Mouse (Mus musculus) splenic B cell, adult 2 months (primary cell): ENCODE measurements around the gene Nol9.
"Not testable (repeated sequence)": the region's sequence is repeated elsewhere in the genome, so short reads cannot be mapped to it uniquely, and the experiment has no call there.

Experiments
- DNase-seq: peaks from one replicate; pipeline ENCODE4 v3.0.0-alpha.2; 2011; ENCODE audit warnings: low read depth, low spot score
- H3K27me3 ChIP-seq: 2 replicates; pipeline ENCODE4 v1.6.1; 2012; ENCODE audit warnings: mild to moderate bottlenecking, low read length, moderate library complexity, mixed read lengths; ENCODE audit not compliant: control insufficient read depth, poor library complexity, insufficient read depth, severe bottlenecking
- H3K36me3 ChIP-seq: 2 replicates; pipeline ENCODE4 v1.6.1; 2012; ENCODE audit warnings: mild to moderate bottlenecking, low read length, moderate library complexity, mixed read lengths; ENCODE audit not compliant: control insufficient read depth, poor library complexity, insufficient read depth, severe bottlenecking

Nol9 gene

GRCm38 (mm10) chr4:152024525-152024924 lies 14.6 kb upstream of the Nol9 start:
- DNase-seq: no peak
- Histone ChIP-seq H3K36me3 (no peaks in the 10 kb centered on the region; the same call in 1 of the 2 replicates), H3K27me3 (no peaks in the 10 kb centered on the region)

- Histone ChIP-seq H3K27me3 (no peaks in the 10 kb centered on the region), H3K36me3 (no peaks in the 10 kb centered on the region; the same call in 1 of the 2 replicates)
- DNase-seq: no peak
These were observed 12.2 kb upstream of the Nol9 start for GRCm38 (mm10) chr4:152026751-152027508.

GRCm38 (mm10) chr4:152027524-152027923 lies 11.6 kb upstream of the Nol9 start, which contains the start of gene Zbtb48:
Gene Zbtb48, minus strand, starts transcription at chr4:152027671.
- no peaks in the 10 kb centered on the region; the same call in 1 of the 2 replicates for H3K36me3 ChIP-seq
- H3K27me3 ChIP-seq: no peaks in the 10 kb centered on the region
- DNase-seq: peak; percentile 95

GRCm38 (mm10) chr4:152028456-152028855 lies 10.7 kb upstream of the Nol9 start:
- no peak for DNase-seq
- H3K36me3 ChIP-seq: no peaks in the 10 kb centered on the region
- H3K27me3 ChIP-seq: no peaks in the 10 kb centered on the region

GRCm38 (mm10) chr4:152029087-152029486 lies 10.0 kb upstream of the Nol9 start:
- DNase-seq: peak; percentile 54
- Histone ChIP-seq H3K36me3 (no peaks in the 10 kb centered on the region), H3K27me3 (no peaks in the 10 kb centered on the region)

- H3K36me3 ChIP-seq: no peaks in the 10 kb centered on the region
- no peak for DNase-seq
- no peaks in the 10 kb centered on the region for H3K27me3 ChIP-seq
These were observed 9.1 kb upstream of the Nol9 start for GRCm38 (mm10) chr4:152029997-152030396.

- no peak for DNase-seq
- no peaks in the 10 kb centered on the region for H3K36me3 ChIP-seq
- no peaks in the 10 kb centered on the region for H3K27me3 ChIP-seq
These were observed 6.2 kb upstream of the Nol9 start for GRCm38 (mm10) chr4:152032922-152033321.

GRCm38 (mm10) chr4:152036464-152036863 lies 2.7 kb upstream of the Nol9 start:
- H3K36me3 ChIP-seq, H3K27me3 ChIP-seq: not testable (repeated sequence)
- peak; percentile 27 for DNase-seq

- no peaks in the 10 kb centered on the region for H3K36me3 ChIP-seq
- H3K27me3 ChIP-seq: no peaks in the 10 kb centered on the region
- DNase-seq: no peak
These were observed 716 bp upstream of the Nol9 start, which contains the start of gene Tas1r1 for GRCm38 (mm10) chr4:152038225-152038984. Gene Tas1r1, minus strand, starts transcription at chr4:152038568.

- DNase-seq: no peak
- no peaks in the 10 kb centered on the region for H3K27me3 ChIP-seq
- H3K36me3 ChIP-seq: no peaks in the 10 kb centered on the region
These were observed 750 bp downstream of the Nol9 start for GRCm38 (mm10) chr4:152039831-152040310.

- peak; percentile 67 for DNase-seq
- H3K36me3 ChIP-seq: peaks cover 3% of the 10 kb centered on the region
- H3K27me3 ChIP-seq: no peaks in the 10 kb centered on the region
These were observed 3.0 kb downstream of the Nol9 start for GRCm38 (mm10) chr4:152041924-152042641.

GRCm38 (mm10) chr4:152043171-152043570 lies 4.0 kb downstream of the Nol9 start:
- no peak for DNase-seq
- Histone ChIP-seq H3K36me3 (peaks cover 3% of the 10 kb centered on the region), H3K27me3 (no peaks in the 10 kb centered on the region)

GRCm38 (mm10) chr4:152044609-152045008 lies 5.5 kb downstream of the Nol9 start:
- H3K36me3 ChIP-seq: peaks cover 5% of the 10 kb centered on the region
- no peaks in the 10 kb centered on the region for H3K27me3 ChIP-seq
- DNase-seq: no peak

GRCm38 (mm10) chr4:152062390-152063110 lies 23.4 kb downstream of the Nol9 start:
- no peak for DNase-seq
- H3K36me3 ChIP-seq: peaks cover 6% of the 10 kb centered on the region; the same call in 1 of the 2 replicates
- H3K27me3 ChIP-seq: no peaks in the 10 kb centered on the region
